Mouse (Mus musculus) embryo, embryonic 9.5 days (tissue): ENCODE data around the gene Ccdc181.

Source experiments
- DNase-seq: peaks from one replicate; pipeline ENCODE4 v3.0.0-alpha.2; 2017; ENCODE audit errors: extremely low spot score

The Ccdc181 gene

GRCm38 (mm10) chr1:164335435-164335834 lies 60.0 kb downstream of the Ccdc181 start:
- no peak for DNase-seq

- DNase-seq: no peak
Measured at GRCm38 (mm10) chr1:164335846-164336245, 60.5 kb downstream of the Ccdc181 start.
